Mouse (Mus musculus) bone marrow macrophage, adult 2 months (primary cell): ENCODE measurements around the gene Mfsd4b5. TPM values are rescaled to one million over a fixed set of nuclear protein-coding genes. Genes with fewer than 3 reads are reported as not detected.

Experiments
- H3K27ac ChIP-seq: 2 replicates; pipeline ENCODE4 v1.5.1; 2012; ENCODE audit warnings: low read depth, low read length; ENCODE audit not compliant: insufficient read depth
- H3K4me1 ChIP-seq: 2 replicates; pipeline ENCODE4 v1.6.1; 2012; ENCODE audit warnings: low read length; ENCODE audit not compliant: control insufficient read depth, insufficient read depth
- H3K4me3 ChIP-seq: 2 replicates; pipeline ENCODE4 v1.5.1; 2012; ENCODE audit warnings: mild to moderate bottlenecking, low read length, moderate library complexity; ENCODE audit not compliant: insufficient read depth
- CTCF ChIP-seq: IDR thresholded peaks from 2 replicates; pipeline ENCODE4 v1.5.1; 2012; ENCODE audit warnings: low read depth, mild to moderate bottlenecking, low read length, moderate library complexity
- POLR2A ChIP-seq: IDR thresholded peaks from 2 replicates; pipeline ENCODE4 v1.6.1; 2012; ENCODE audit warnings: mild to moderate bottlenecking, low read depth, low read length, borderline replicate concordance
- polyA plus RNA-seq: library from polyadenylated mRNA; stranded (reverse); fragments of >200 nt; gene quantifications from 2 replicates; pipeline ENCODE4 v1.2.4, GENCODE M21; 2012; ENCODE audit not compliant: missing spikeins, insufficient read depth, insufficient read length

The Mfsd4b5 gene
- not detected in 2 replicates for polyA plus RNA-seq

DNA sequence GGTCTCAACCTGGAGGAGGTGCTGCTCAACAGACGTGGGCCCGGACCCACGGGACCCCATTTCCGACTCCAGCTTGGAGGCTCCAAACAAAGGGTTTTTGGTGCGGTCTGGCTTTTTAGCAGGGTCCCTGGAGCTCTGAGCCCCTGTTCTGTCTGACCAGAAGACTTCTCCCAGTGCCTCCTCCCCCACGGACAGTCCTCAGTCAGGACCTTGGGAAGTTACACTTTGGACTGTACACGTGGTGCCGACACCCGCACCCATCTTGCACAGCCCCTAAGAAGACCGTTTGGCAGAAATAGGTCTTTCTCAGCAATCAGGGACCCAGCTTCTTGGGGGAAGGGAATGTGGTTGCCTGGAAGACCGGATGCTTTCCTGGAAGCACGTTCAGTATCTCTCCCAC is at the start of gene Mfsd4b5:
Gene Mfsd4b5 (minus strand): TSS at position 181 of the 400 bp plus-strand sequence.
- Histone ChIP-seq H3K4me1 (no peaks in the 10 kb centered on the region), H3K27ac (no peak within 1 kb of the TSS), H3K4me3 (no peak within 1 kb of the TSS)
- TF ChIP-seq POLR2A: no peak
- no peak for TF ChIP-seq CTCF

DNA sequence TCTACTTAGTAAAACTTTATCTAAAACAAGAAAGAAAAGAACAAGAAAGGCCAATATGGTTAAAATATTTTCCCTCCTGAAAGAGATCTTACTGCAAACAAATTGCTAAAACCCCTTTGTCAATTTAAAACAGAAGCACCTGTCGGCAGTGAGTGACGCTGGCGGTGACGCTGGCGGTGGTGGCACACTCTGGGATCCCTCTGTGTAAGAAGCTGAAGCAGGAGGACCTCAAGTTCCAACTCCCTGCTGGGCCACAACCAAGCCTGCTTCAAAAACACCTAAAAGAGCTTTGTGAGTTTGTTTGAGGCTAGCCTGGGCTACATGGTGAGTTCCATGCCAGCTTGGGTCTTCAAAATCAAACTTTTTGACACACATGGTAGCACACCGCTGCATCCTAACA is 48.5 kb upstream of the Mfsd4b5 start:
- TF ChIP-seq CTCF (no peak), POLR2A (no peak)
- Histone ChIP-seq H3K4me1 (no peaks in the 10 kb centered on the region), H3K27ac (no peak overlapping the region), H3K4me3 (no peak overlapping the region)

DNA sequence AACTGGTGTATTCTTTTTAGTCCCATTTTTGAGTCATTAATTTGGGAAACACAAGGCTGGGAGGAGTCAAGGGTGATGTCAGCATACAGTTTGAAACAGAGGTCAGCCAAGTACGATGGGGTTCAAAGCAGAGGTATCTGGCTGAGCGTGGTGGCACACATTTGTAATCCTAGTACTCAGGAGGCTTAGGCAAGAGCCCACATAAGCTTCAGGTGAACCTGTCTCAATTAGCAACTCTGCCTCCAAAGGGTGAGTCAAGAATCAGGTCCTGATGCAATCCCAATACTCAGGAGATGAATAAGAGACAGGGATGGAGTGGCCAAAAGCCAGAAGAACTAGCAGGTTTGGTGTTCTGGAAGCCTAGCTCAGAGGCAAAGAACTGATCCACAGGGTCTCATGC is 46.5 kb upstream of the Mfsd4b5 start:
- TF ChIP-seq POLR2A: no peak
- TF ChIP-seq CTCF: no peak
- no peak overlapping the region for H3K27ac ChIP-seq

DNA sequence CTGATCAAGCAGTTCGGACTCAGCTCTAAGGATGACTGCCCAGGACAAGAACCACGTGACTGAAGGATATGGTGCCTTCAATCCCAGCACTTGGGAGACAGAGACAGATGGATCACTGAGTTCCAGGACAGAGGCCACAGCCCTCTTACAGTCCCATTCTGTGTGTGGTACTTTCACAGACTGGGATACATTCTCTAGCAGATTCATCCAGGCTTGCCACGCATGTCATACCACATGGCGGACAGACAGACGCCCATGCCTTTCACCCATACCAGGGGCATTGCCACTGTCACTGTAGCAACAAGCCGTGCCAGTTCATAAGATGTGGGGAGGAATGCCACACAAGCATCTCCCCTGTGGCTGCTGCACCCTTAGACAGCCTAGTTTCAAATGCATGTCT is 44.3 kb upstream of the Mfsd4b5 start:
- TF ChIP-seq POLR2A (no peak), CTCF (no peak)
- no peaks in the 10 kb centered on the region for H3K4me1 ChIP-seq
- H3K27ac ChIP-seq: no peak overlapping the region
- H3K4me3 ChIP-seq: no peak overlapping the region

More for the DNA sequence above, 46.5 kb upstream of the Mfsd4b5 start:
- Histone ChIP-seq H3K4me3 (no peak overlapping the region), H3K4me1 (no peaks in the 10 kb centered on the region)

DNA sequence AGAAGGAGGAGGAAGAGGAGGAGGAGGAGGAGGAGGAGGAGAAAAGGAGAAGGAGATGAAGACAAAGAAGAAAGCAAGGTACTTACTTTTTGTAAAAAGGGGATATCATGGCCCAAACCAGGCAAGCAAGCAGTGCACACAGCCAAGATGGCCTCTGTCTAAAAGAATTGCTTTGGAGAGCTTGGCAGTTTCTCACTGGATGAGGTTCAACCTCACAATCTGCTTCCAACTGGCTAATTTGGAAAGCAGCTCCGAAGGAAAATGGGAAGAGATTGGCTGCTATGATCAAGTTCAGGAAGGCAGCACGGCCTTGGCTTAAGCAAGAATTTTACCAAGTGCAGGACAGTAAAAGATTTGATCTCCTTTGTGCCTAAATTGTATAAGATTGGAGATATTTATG is 43.2 kb upstream of the Mfsd4b5 start:
- Histone ChIP-seq H3K4me1 (peaks cover 3% of the 10 kb centered on the region; the same call in 1 of the 2 replicates), H3K27ac (no peak overlapping the region), H3K4me3 (no peak overlapping the region)
- TF ChIP-seq POLR2A (no peak), CTCF (no peak)

DNA sequence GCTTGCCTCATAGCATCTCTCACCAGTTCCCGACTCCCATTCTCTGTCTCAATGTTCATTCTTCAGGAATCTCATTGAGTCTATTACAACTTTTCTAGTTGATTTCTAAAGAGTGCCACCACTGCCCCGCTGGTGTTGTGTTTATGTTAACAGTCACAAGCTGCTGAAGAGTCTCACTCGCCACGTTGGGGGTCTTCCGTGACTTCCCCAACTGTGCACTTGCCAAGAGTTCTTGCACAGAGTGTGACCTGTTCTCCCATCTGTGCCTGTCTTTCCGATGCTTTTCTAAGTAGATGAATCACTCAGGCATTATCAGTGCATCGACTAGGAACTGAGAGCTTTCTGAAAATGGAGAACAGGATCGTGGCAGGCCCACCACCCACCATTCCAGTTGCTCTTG is 41.6 kb upstream of the Mfsd4b5 start:
- H3K27ac ChIP-seq: no peak overlapping the region

DNA sequence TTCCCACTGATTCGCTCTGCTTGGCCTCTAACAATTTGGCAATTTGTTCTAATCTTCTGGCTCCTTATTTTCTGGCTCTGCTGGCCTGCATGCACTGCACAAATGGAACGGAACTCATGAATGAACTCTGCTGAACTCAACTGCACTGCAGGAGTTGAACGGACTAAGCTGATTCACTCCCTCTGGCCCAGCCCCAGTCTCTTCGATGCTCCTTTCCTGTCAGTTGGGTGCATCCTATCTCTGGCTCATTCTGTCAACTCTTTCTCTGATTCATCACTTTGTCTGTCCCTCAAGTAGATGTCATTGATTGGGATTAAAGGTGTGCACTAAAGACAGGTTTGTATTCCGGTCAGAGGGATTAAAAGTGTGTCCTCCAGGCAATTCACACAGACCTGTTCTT is 40.1 kb upstream of the Mfsd4b5 start:
- no peak overlapping the region for H3K4me3 ChIP-seq
- H3K27ac ChIP-seq: no peak overlapping the region
- TF ChIP-seq POLR2A (no peak), CTCF (no peak)
- H3K4me1 ChIP-seq: peaks cover 5% of the 10 kb centered on the region; the same call in 1 of the 2 replicates

More for the DNA sequence above, 41.6 kb upstream of the Mfsd4b5 start:
- no peak overlapping the region for H3K4me3 ChIP-seq
- no peak for TF ChIP-seq POLR2A
- no peak for TF ChIP-seq CTCF
- H3K4me1 ChIP-seq: peaks cover 5% of the 10 kb centered on the region; the same call in 1 of the 2 replicates

DNA sequence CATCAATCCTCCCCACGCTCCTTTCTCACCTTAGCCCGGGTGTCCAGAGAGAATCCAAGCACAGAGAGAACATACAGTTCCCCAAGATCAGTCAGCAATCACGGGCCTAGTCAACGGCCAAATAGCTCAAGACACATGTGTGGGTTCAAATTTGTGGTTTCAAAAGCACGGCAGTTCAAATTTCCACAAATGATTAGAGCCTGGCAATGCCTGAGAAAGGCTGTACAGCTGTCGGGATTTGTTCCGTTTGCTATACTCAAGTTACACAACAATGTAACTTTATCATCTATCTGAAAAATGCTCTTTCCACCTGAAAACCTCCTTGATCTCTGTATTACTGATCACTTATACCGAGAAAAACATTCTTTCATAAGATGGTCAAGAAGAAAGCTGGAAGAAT is 39.1 kb upstream of the Mfsd4b5 start:
- Histone ChIP-seq H3K27ac (no peak overlapping the region), H3K4me1 (peaks cover 10% of the 10 kb centered on the region), H3K4me3 (no peak overlapping the region; the same call in 1 of the 2 replicates)
- TF ChIP-seq POLR2A: no peak
- no peak for TF ChIP-seq CTCF

DNA sequence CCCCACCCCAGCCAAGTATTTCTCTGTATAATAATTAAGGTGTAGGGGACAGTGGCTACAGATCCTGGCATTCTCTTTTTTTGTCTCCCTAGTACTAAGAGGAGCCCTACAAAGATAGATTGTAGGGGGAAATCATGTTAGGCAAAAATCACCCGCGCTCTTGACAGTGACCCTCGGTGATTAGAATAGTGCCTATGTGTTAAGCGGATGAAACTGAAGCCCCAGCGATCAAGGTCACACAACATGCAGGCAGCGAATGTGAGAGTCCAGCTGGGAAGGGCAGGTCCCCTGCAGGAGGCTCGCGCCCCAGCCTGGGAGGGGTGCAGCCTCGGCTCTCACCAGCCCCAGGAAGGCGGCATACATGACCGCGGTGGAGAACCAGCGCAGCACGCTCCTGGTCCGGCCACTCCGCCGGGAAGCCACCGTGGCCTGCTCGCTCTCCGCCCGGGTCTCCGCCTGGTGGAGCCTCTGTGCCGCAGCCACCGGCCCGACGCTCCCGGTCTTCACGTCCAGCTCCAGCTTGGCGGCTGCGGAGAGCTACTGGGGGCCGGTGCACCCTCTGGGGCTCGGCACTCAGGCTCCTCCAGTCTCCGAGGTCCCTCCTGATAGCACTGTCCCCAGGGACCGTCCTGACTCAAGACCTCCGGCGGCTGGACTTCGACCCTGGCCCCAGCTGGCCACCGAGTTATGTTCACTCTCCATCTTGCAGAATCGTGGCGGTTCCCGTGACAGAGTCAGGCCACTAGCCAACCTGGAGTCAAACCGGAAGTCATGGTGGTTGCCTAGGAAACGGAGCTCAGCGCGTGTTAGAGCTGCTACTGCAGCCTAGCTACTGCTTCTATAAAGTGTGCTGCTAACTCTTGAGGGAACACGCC is 38.3 kb upstream of the Mfsd4b5 start, which contains the start of gene Mfsd4b1:
Gene Mfsd4b1 (minus strand): TSS at position 715 of the 875 bp plus-strand sequence.
- Histone ChIP-seq H3K27ac (no peak within 1 kb of the TSS), H3K4me1 (peaks cover 18% of the 10 kb centered on the region), H3K4me3 (peak within 1 kb of the TSS; percentile 66)
- no peak for TF ChIP-seq CTCF
- TF ChIP-seq POLR2A: no peak

DNA sequence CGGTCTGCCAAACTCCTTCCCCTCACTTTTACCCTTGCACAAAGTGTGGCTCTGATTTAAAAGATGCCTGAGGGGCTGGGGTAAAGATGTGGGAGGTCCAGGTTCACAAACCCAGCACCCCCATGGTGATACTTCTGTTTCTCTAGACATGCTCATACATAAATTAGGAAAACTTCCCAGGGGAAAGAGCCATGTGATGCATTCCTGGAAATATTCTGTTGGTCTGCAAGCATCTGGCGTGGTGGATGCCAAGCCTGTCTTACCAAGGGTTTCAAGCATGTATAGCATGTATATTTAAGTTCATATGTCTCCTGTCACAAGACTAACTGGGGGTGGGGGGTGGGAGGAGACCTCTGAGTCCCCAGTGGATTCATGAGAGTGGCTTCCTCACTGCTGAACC is 34.0 kb upstream of the Mfsd4b5 start:
- no peak overlapping the region for H3K4me3 ChIP-seq
- peak overlapping the region; percentile 78 for H3K27ac ChIP-seq
- peaks cover 30% of the 10 kb centered on the region for H3K4me1 ChIP-seq

More for the DNA sequence above, 34.0 kb upstream of the Mfsd4b5 start:
- no peak for TF ChIP-seq CTCF
- TF ChIP-seq POLR2A: no peak
